ENCODE assay signal across 25 mouse cellular contexts in genomic region chr6:42385635-42386034, GRCm38 (mm10). TPM values are rescaled to one million over a fixed set of nuclear protein-coding genes. Genes with fewer than 3 reads are reported as not detected.
A peak's percentile ranks its signal among the peaks of the same experiment; 100 is the strongest.
DNase-seq lines count a peak whose midpoint lies in the region; ATAC-seq lines count a peak whose summit lies in the region.
"Had no signal": no experiment of that assay in that cellular context is flagged by ENCODE, and none has a peak within 500 bp of the region (broad histone marks: within the 10 kb centered on the region; RNA-seq: fewer than 3 reads in every experiment).

No protein-coding gene starts in this region.

- no peak for ATAC-seq in erythroblast, adult 5-6 weeks (replicated peaks; ENCODE audit: low FRiP score, poor library complexity, severe bottlenecking)
- ATAC-seq: hindbrain, embryonic 16.5 days; intestine, embryonic 15.5 days; midbrain, embryonic 16.5 days had no signal

- DNase-seq in left cerebral cortex, adult 18-20 months (ENCODE audit: low spot score in 2 of 2): peak; percentile 44 to 53
- no peak for DNase-seq in left cerebral cortex, adult 11 months (ENCODE audit: low spot score)
- DNase-seq in brain, adult 2 months (ENCODE audit: low read depth, low spot score): peak; percentile 54
- peak; percentile 20 for DNase-seq in mesoderm, embryonic 11.5 days (ENCODE audit: low read depth, low spot score)
- DNase-seq in thymus, postnatal 14 days: peak; percentile 59
- no peak for DNase-seq in ovary, adult 18-20 months (ENCODE audit: low spot score)
- DNase-seq: adrenal gland, adult 2 months; B cell, adult 2 months; cerebellum, adult 11-12 months; cerebellum, postnatal 14 days; gastrocnemius, adult 2 months; kidney, adult 8-10 months; kidney, postnatal 10 days; liver, embryonic 13.5 days; lung, adult 2 months; right cerebral cortex, postnatal 14 days had no signal

RNA-seq across cellular contexts. Expression of gene Epha1, which starts 12.6 kb away (rescaled TPM):
- under 1 TPM in 1 of 2 experiments, not detected in 1; 0.23 TPM for total RNA-seq in left cerebral cortex, adult 18-20 months (2021)
- total RNA-seq in erythroblast, adult 5-6 weeks (2015; ENCODE audit: low replicate concordance): not detected in 2 replicates
- total RNA-seq in erythroblast, adult 5-6 weeks (2017; ENCODE audit: low replicate concordance): not detected in 2 replicates
- total RNA-seq: megakaryocyte, adult 5-6 weeks; MEL had no signal

RNA-seq across cellular contexts. Expression of gene Tas2r143, which starts 14.4 kb away (rescaled TPM):
- not detected for total RNA-seq in left cerebral cortex, adult 18-20 months (2021)
- total RNA-seq in erythroblast, adult 5-6 weeks (2015; ENCODE audit: low replicate concordance): not detected in 2 replicates
- total RNA-seq in erythroblast, adult 5-6 weeks (2017; ENCODE audit: low replicate concordance): not detected in 2 replicates
- total RNA-seq: gastrocnemius, adult 2 months; layer of hippocampus, postnatal 14 days; left cerebral cortex, postnatal 10 days; MEL had no signal

RNA-seq across cellular contexts. Expression of gene Tas2r135, which starts 19.6 kb away (rescaled TPM):
- not detected for total RNA-seq in left cerebral cortex, adult 18-20 months (2021)
- not detected in 2 replicates for total RNA-seq in erythroblast, adult 5-6 weeks (2015; ENCODE audit: low replicate concordance)
- total RNA-seq in erythroblast, adult 5-6 weeks (2017; ENCODE audit: low replicate concordance): not detected in 2 replicates
- total RNA-seq: gastrocnemius, adult 2 months; gastrocnemius, postnatal 4 days; left cerebral cortex, postnatal 10 days; MEL had no signal

RNA-seq across cellular contexts. Expression of gene Zyx, which starts 36.2 kb away (rescaled TPM):
- 10 to 100 TPM; 48.9 to 51.2 TPM for total RNA-seq in left cerebral cortex, adult 18-20 months (2021)
- total RNA-seq in erythroblast, adult 5-6 weeks (2015; ENCODE audit: low replicate concordance): 74.0 and 87.0 TPM in 2 replicates
- 7.7 and 14.1 TPM in 2 replicates for total RNA-seq in erythroblast, adult 5-6 weeks (2017; ENCODE audit: low replicate concordance)

RNA-seq across cellular contexts. Expression of gene Tas2r126, which starts 48.7 kb away (rescaled TPM):
- total RNA-seq in left cerebral cortex, adult 18-20 months (2021): not detected
- total RNA-seq in erythroblast, adult 5-6 weeks (2015; ENCODE audit: low replicate concordance): not detected in 2 replicates
- not detected in 2 replicates for total RNA-seq in erythroblast, adult 5-6 weeks (2017; ENCODE audit: low replicate concordance)
- total RNA-seq: layer of hippocampus, postnatal 14 days; left cerebral cortex, postnatal 10 days; MEL had no signal

Comparison
In these comparisons a context has a peak if more than half of its experiments do, and no peak if none do; other contexts are left out.
1. DNase-seq: peak in left cerebral cortex, adult 18-20 months (2 of 2), brain, adult 2 months (single experiment), mesoderm, embryonic 11.5 days (single experiment) and thymus, postnatal 14 days (single experiment); none in left cerebral cortex, adult 11 months (single experiment) and ovary, adult 18-20 months (single experiment).